Comparison of ENCODE assay signal across 8 mouse cellular contexts in the genomic region with DNA sequence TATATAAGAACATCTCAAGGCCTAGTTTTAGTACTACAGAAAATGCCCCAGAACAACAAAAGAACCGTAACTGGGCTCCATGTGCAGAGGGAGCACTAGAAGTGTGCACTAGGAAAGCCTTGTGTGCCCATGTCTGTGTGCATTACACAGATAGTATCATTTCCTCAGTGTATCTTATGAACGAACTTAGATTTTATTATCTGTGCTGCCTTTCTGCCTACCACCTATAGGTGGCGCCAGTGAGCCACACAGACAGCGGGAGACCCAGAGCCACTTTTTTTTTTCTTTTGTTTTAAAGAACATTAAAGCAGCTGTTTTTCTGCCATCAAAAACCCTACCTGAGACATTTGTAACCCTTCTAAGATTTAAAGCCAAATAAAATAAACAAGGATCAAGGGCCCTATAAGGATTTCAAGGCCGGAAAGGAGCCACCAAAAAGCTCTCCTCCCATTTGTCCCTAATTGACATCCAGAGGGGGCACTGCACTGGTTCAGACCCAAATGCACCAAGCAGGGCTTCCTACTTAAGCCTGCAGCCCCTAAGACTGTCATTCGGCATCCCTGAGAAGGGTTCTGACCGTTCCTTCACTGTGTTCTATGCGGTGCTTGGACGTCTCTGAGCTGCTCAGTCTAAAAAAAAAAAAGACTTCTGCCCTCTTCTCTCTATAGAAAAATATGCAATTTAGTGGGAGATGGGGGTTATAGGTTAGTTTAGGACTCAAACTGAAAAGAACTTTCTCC.
A peak's percentile ranks its signal among the peaks of the same experiment; 100 is the strongest.
DNase-seq lines count a peak whose midpoint lies in the region; ATAC-seq lines count a peak whose summit lies in the region.

No protein-coding gene starts in this region.

- no peaks in the 10 kb centered on the region for H3K9me3 ChIP-seq in embryonic facial prominence, embryonic 13.5 days

- H3K9ac ChIP-seq in embryonic facial prominence, embryonic 13.5 days = peak overlapping the region; percentile 32

- peak; percentile 91 for DNase-seq in heart, adult 11 months
- DNase-seq in heart, postnatal 25 days (ENCODE audit: low spot score) = no peak
- peak; percentile 64 for DNase-seq in adrenal gland, adult 2 months
- peak; percentile 64 for DNase-seq in heart, postnatal 4 days
- DNase-seq in left cerebral cortex, postnatal 14 days (ENCODE audit: low spot score in 2 of 2) = peak; percentile 61 to 69
- DNase-seq in thymus, postnatal 0 days (ENCODE audit: low spot score) = peak; percentile 61

- intact Hi-C loops in heart, postnatal 25 days (cut with DNase I) = loop anchor here (2.0 to 10.0 kb wide), 4 partner anchors 57 to 567 kb away; no protein-coding TSS in a partner anchor
- intact Hi-C loops in left cerebral cortex, postnatal 14 days (cut with DNase I) = loop anchor here (1.0 to 5.0 kb wide), 2 partner anchors 59 to 111 kb away; no protein-coding TSS in a partner anchor

- H3K36me3 ChIP-seq in embryonic facial prominence, embryonic 13.5 days = no peaks in the 10 kb centered on the region

- H3K4me3 ChIP-seq in embryonic facial prominence, embryonic 13.5 days = no peak overlapping the region

- H3K27me3 ChIP-seq in embryonic facial prominence, embryonic 13.5 days = no peaks in the 10 kb centered on the region

- 20% methylated on average over 9 of the region's 9 CpGs for WGBS in embryonic facial prominence, embryonic 13.5 days

- no peaks in the 10 kb centered on the region for H3K4me1 ChIP-seq in embryonic facial prominence, embryonic 13.5 days

- peak overlapping the region; percentile 42 for H3K4me2 ChIP-seq in embryonic facial prominence, embryonic 13.5 days

- H3K27ac ChIP-seq in embryonic facial prominence, embryonic 13.5 days = no peak overlapping the region

- ATAC-seq in embryonic facial prominence, embryonic 13.5 days (ENCODE audit: insufficient number of reproducible peaks, insufficient read depth, low FRiP score, low TSS enrichment, low read depth) = no peak
- ATAC-seq in megakaryocyte-erythroid progenitor cell, adult 5-6 weeks (replicated peaks; ENCODE audit: low FRiP score, low TSS enrichment, poor library complexity, severe bottlenecking) = peak; percentile 49
